Mouse (Mus musculus) gastrocnemius, postnatal 36 days (tissue): ENCODE data around the gene Ttc28. TPM values are rescaled to one million over a fixed set of nuclear protein-coding genes. Genes with fewer than 3 reads are reported as not detected.

Experiments used
- DNase-seq, 2 experiments: peaks; one replicate each; pipeline ENCODE4 v3.0.0; 2022
- intact Hi-C: fragments of 180-260 bp; cut with DNase I; formaldehyde crosslinking; loops from one replicate; pipeline ENCODE4 v1.15.1; 2025
- total RNA-seq, 2 experiments: library from RNA; stranded (reverse); gene quantifications; 2 replicates each; pipeline ENCODE4 v1.2.3; 2021

Gene Ttc28
- total RNA-seq, 2 experiments from 2014 or later = 12.6 to 13.9 TPM

DNA sequence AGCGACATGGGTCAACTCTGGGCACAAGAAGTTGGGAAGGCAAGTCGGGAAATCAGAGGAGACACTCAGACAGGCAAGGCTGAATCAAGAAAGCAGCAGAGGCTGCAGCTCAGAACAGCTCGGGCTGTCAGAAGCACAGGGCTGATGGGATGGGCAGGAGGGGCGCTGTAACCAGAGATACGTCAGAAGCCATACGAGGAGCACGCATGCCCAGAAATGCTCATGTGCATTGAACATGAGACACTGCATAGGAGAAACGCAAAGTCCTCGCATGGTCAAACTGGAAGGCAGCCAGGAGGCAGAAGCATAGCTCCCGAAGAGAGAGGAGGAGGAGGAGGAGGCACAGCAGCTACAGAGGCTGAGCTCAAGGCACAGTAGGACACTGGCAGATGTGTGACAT is 412.0 kb downstream of the Ttc28 start:
- intact Hi-C loops = no loop called here
- DNase-seq = no peak

DNA sequence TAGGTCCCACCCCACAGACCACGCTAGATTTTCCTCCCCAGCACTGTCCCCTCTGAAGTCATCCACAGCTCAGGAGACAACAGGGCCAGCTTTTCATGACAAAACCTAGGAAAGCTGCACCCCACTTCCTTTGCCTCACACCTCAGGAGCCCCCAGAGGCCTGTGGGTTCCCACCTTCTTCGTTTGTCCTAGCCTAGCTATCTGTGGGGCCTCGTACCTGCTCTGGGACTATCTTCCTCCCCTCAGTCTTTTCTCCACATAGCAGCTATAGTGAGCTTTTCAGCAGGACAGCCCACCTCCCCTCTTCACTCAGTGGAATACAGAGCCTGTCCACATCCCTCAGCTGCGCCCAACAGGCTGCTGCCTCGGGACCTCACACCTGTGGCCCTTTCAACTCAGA is 418.2 kb downstream of the Ttc28 start:
- intact Hi-C loops = no loop called here
- no peak for DNase-seq

DNA sequence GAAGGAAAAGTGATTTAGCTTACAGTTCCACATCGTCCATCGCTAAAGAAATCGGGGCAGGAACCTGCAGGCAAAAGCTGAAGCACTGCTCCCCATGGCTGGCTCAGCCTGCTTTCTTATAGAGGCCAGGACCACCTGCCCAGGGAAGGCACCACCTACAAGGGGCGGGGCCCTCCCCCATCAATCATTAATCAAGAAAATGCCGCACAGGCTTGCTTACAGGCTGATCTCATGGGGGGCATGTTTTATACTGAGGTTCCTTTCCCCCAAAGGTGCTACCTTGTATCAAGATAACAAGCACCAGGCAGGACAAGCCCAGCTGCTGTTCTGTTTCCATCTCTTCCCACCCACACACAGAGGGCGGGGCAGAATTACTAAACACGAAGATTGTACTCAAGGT is 419.1 kb downstream of the Ttc28 start:
- intact Hi-C loops = no loop called here
- no peak for DNase-seq

DNA sequence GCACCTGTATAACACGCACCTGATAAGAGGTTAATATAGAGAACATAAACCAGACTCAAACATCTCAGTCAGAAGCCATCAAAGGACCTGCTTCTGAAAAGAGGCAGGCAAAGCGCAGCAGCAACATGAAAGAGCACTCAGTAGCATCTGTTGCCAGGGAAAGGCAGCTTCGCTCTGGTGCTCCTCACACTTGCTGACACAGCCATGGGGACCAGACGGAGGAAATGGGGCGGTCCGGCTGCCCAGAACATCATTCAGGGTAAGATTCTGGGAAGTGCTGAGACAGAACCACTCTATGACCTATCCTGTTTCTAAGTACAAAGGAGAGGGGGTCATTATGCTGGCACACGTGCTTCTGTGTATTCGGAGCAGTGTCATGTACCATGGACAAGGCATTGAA is 421.2 kb downstream of the Ttc28 start:
- no peak for DNase-seq
- intact Hi-C loops = loop anchor here (10.0 kb wide), 1 partner anchor 1094 kb away; the partner anchor contains the start of gene Asphd2

DNA sequence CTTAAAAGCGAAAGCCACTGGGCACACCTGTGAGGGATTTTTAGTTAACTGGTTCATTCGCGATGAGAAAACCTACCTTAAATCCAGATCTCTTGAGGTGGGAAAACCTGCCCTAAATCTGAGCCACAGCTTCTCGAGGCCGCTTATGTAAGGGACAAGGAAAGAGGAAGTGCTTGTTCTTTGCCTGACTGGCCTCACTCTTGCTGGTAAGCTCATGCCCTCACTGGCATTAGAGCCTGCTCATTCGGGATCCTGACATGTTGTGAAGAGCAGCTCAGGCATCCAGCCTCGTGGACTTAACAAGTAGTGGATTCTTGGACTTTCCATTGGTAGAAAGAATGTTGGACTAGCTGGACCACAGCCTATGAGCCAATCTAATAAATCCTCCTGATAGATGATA is 422.1 kb downstream of the Ttc28 start:
- DNase-seq = no peak
- intact Hi-C loops = loop anchor here (10.0 kb wide), 1 partner anchor 1093 kb away; the partner anchor contains the start of gene Asphd2

DNA sequence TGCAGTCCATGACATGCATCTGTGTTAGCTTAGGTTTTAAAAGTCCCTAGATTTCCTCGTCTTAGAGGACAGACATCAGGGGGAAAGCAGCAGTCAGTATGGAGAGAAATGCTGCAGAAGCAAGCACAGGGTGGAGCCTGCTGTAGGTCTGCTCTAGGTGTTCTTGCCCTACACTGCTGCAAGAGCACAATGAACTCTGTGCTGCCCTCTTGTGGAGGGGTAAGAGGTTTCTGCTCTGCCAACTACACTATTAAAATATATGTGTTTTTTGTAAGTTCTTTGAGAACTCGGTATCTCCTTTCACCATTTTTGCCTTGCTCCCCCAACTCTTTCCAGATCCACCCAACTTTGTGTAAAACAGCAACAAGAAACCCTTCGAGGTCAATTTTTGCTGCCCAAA is 425.1 kb downstream of the Ttc28 start:
- intact Hi-C loops = loop anchor here (10.0 kb wide), 1 partner anchor 1090 kb away; the partner anchor contains the start of gene Asphd2
- DNase-seq = no peak

DNA sequence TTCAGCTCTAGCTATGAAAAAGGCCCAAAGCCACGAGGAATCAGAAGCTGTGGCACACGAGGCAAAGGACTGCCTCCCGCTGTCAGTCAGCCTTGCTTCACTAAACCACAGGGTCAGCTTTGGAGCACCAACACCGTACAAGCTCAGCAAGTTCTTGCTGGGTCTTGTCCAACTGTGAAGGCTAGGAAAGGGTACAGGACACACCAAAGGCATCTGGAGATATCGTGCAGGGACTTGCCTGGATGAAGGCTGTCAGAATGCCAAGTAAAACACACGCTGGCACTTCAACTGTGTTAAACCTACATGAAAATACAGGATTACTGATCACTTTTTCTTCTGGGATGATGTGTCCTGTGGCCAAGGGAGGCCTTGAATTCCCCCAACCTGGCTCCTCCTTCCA is 430.6 kb downstream of the Ttc28 start:
- intact Hi-C loops = no loop called here
- no peak for DNase-seq

DNA sequence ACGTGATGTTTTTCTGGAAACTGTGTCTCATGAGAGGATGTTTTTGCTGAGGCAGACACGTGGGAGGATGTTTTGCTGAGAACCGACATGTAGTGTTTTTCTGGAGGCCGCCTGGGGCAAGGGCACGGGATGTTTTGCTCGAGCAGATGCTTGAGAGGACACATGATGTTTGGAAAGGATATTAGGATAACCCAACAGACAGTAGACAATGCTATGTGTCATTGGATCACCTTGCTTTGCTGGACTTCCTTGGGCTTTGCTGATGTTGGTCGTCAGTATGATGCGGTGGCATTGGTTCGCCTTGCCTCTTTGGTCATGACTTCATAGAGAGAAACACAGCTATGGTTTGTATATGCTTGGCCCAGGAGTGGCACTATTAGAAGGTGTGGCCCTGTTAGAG is 434.2 kb downstream of the Ttc28 start:
- intact Hi-C loops = no loop called here

DNA sequence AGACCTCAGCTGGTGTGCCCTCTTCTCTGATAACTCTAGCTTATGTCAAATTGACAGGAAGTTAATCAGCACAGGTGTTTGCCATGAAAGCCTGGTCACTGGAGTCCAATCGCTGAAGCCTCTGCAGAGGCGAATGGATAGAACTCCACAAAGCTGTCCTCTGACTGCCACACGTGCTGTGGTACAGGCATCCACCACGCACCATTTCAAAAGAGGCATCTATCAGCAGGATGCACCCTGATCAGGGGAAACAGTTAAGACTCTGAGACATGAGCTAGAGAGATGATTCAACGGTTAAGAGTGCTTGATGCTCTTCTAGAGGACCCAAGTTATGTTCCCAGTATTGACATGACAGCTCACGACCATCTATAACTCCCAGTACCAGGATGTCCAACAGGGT is 435.5 kb downstream of the Ttc28 start:
- intact Hi-C loops = no loop called here
- DNase-seq = no peak

More for the DNA sequence above, 434.2 kb downstream of the Ttc28 start:
- no peak for DNase-seq

DNA sequence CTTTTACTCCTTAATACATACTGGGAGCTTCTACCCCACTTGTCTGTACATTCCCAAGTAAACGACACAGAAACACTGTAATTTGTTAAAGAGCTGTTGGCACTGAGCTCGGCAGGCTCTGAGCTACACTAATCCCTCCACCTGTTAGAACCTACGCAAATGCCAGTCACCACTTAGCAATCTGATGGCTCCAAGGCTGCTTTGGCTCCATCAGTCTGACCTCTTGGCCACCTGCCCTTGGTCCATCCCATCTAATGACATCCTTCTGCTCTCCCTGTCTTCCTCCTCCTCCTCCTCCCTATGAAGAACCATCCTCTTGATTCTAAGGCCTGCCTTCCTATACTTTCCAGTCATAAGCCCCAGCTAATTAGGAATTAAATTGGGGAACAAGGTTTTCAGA is 437.9 kb downstream of the Ttc28 start:
- intact Hi-C loops = no loop called here

DNA sequence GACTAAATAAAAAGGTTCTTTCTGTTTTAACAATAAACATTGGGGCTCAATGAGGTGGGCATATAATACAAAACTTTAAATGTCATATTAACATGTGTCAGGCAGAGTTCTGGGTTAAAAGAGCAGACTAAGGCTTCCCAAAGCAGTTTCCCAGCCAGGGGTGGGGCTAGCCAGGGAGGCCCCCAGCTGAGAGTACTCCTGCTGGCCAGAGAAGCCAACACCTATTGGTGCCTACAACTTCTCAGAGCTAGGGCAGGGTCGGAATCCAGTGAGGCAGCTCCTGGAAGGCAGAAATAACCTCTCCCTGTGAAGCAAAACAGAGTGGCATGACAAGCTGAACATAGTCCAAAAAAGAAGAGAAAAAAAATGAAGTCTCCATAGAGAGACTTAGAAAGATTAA is 439.3 kb downstream of the Ttc28 start:
- intact Hi-C loops = no loop called here
- DNase-seq = no peak

More for the DNA sequence above, 437.9 kb downstream of the Ttc28 start:
- DNase-seq = no peak

DNA sequence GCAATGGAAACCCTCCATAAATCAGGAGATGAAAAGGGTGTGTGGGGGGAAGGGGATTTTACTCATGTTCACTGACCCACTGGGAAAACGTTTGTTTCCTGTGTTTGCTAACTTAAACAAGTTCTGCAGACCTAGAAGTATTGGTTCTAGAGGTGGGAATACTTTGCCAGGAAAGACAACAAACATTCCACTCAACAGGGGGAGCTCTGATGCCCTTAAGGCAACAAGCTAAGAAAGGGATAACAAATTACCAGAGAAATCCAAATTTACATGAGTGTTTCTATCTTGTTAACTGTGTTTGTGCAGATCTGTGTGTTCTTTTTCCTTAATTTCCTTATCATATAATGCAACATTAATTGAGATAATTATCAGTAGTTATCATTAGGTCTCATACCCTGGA is 446.2 kb downstream of the Ttc28 start:
- intact Hi-C loops = no loop called here

DNA sequence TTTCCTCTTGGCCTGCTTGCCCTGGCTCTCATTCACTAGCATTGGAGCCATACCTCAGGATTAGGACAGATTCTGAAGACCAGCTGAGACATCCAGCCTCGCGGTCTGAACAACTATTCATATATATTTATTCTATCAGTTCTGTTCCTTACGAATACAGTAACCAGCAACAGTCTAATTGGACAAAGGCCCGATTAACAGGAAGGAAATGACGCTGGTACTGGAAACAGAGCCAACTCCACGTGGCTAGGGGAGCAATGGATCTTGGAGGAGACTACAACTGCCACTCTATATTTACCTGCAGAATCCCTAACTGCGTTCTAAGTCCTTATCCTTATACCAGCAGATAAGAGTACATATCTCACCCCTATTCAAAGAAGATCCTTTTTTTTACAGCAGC is 447.8 kb downstream of the Ttc28 start:
- intact Hi-C loops = no loop called here

More for the DNA sequence above, 446.2 kb downstream of the Ttc28 start:
- no peak for DNase-seq

DNA sequence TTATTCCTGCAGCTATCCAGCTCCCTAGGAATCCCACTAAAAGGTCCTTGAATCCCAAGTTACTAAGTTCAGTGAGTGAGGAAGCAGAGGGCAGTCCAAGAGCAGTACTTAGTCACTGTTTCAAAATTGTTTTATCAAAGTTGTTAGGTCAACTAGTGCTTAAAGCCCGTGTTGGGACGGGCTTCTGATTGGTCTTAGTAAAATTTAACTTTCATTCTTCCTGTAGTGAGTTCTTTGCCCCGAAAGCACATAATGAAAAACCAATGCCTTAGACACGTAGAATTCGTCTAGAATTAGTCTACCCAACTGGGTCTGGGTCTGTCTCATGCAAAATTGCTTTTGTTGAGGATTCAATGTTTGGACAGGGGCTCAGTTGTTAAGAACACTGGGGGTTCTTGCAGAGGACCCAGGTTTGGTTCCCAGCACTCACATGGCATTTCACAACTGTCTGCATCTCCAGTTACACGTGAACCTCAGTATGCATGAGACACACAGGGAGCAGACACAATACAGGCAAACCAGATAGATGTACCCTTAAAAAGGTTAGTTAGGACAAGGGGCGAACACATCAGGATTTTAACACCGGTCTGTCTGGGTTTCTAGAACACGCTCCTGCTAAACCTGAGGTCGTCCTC is 450.3 kb downstream of the Ttc28 start:
- intact Hi-C loops = no loop called here
- DNase-seq = no peak

More for the DNA sequence above, 447.8 kb downstream of the Ttc28 start:
- DNase-seq = no peak

DNA sequence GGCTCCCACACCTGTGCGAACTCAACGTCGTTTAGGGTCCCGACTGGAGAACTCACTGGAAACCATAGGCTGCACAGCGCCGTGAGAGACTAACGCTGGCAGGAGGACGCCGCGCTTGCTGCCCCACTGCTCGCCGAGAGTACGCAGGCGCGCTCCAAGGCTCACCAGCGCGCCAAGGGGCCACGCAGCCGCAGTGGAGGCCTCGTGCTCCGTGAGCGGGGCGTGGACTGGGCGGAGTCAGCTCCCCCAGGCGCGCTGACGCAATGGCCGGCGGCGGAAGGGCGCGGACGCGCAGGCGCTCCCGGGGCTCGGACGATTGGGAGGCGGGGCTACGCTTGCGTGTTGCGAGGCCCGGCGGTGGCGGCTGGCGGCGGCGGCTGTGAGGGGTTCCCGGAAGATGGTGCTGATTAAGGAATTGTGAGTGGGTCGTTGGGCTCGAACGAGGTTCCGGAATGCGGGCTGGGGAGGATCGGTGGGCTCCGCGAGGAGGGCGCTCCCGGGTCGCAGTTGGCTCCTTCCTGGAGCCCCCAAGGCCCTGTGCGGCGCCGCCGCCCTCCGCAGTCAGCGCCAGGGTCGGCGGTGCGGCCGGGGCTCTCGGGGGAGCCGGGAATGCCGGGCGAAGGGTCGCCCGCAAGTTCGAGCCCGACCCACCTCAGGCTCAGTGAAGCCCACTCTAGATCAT is 451.0 kb downstream of the Ttc28 start, which contains the start of gene Pitpnb:
Gene Pitpnb, plus strand, starts transcription at position 347 of the 682 bp plus-strand sequence.
- DNase-seq = peak; percentile 97 to 98
- intact Hi-C loops = no loop called here

DNA sequence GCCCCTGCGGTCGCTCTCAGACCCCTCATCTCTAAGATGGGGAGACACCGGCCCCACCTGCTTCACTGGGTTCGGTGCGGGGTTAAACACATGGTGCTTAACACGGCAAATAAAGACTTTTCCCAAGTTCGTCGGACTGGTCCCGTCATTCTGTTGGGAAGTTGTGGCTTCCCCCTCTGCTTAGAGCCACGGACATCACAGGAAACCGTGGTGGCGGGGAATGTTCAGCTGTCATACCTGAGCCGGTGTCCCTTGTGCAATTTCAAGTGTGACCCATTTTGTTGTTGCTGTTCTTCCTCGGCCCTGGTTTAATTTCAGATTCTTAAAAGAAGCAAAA is 451.5 kb downstream of the Ttc28 start:
- no peak for DNase-seq
- intact Hi-C loops = no loop called here

DNA sequence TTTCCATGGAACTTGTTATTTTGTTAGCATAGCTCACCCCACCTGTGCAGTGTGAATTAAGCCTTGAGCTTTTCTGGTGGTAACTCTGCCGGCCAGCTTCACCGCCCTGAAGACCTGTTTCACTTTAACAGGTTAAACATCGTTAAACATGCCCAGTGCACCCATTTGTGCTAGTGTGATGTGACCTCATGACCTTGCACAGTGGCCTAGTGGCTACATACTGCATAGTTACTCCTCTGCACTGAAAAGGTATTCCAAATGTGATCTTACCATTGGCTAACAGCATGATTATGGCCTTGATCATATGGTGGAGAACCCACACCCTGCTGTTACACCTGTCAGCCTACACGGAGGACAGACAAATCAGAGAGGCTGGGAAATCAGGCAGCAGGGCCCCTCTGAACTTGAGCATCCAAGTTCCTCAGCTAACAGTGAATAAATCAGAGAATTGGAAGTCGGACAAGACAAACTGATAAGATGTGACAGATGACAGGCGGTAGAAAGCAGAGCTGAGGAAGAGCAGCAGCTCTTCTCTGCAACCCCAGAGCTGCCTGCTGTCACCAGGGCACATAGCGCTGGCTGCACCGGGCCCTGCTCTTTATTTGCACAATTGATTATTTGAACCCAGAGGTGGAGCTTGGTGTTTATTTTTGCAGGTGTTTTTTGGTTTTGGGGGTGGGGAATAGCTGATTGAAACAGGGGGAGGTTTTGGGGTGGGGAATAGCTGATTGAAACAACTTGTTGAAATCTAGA is 456.5 kb downstream of the Ttc28 start:
- no peak for DNase-seq
- intact Hi-C loops = no loop called here
